Mouse (Mus musculus): Measurements from ENCODE around the gene Vax1. TPM values are rescaled to one million over a fixed set of nuclear protein-coding genes. Genes with fewer than 3 reads are reported as not detected.

Gene Vax1
- total RNA-seq, 2 experiments from 2014 or later, result not detected

DNA sequence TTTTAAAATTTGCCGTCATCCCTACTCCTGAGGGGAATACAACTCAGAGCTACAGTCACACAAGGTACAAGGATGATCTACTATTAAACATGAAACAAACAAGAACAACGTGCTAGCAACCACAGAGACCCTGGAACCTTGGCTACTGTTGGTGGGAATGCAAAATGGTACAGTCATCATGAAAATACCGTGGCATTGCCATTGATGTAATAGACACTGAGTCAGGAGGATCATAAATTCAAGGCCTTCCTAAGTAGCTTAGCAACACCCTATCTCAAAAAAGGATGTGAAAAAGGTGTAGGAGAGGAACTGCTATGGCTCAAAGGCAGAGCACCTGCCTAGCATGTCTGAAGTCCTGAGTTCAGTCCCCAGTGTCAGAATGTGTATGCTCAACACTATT lies 42.4 kb downstream of the Vax1 start:
- ATAC-seq (replicated peaks; ENCODE audit: low FRiP score, poor library complexity, severe bottlenecking), result no peak

Other genes with a start within 250 kb of the Vax1 start
- gene Eno4, start 226.6 kb downstream of the Vax1 start, total RNA-seq (2015; ENCODE audit: low replicate concordance), result not detected in 2 replicates
- not detected in 2 replicates for gene Eno4, start 226.6 kb downstream of the Vax1 start, total RNA-seq (2017; ENCODE audit: low replicate concordance)
- gene Hspa12a, start 226.4 kb downstream of the Vax1 start, total RNA-seq (2015; ENCODE audit: low replicate concordance), result not detected in 2 replicates
- not detected in 2 replicates for gene Hspa12a, start 226.4 kb downstream of the Vax1 start, total RNA-seq (2017; ENCODE audit: low replicate concordance)
- 0.63 and 1.2 TPM in 2 replicates for gene Shtn1, start 94.0 kb downstream of the Vax1 start, total RNA-seq (2015; ENCODE audit: low replicate concordance)
- 0.94 and 0.98 TPM in 2 replicates for gene Shtn1, start 94.0 kb downstream of the Vax1 start, total RNA-seq (2017; ENCODE audit: low replicate concordance)
- not detected in 2 replicates for gene Kcnk18, start 49.2 kb upstream of the Vax1 start, total RNA-seq (2015; ENCODE audit: low replicate concordance)
- not detected in 2 replicates for gene Kcnk18, start 49.2 kb upstream of the Vax1 start, total RNA-seq (2017; ENCODE audit: low replicate concordance)
- gene Slc18a2, start 90.8 kb upstream of the Vax1 start, total RNA-seq (2015; ENCODE audit: low replicate concordance), result 1.3 and 3.3 TPM in 2 replicates
- 0.85 and 1.7 TPM in 2 replicates for gene Slc18a2, start 90.8 kb upstream of the Vax1 start, total RNA-seq (2017; ENCODE audit: low replicate concordance)
- 144 and 176 TPM in 2 replicates for gene Rps12-ps3, start 152.2 kb upstream of the Vax1 start, total RNA-seq (2015; ENCODE audit: low replicate concordance)
- gene Rps12-ps3, start 152.2 kb upstream of the Vax1 start, total RNA-seq (2017; ENCODE audit: low replicate concordance), result 58.3 and 69.0 TPM in 2 replicates
- gene Pdzd8, start 175.7 kb upstream of the Vax1 start, total RNA-seq (2015; ENCODE audit: low replicate concordance), result 23.4 and 30.2 TPM in 2 replicates
- gene Pdzd8, start 175.7 kb upstream of the Vax1 start, total RNA-seq (2017; ENCODE audit: low replicate concordance), result 25.6 and 26.8 TPM in 2 replicates